In the genomic region with DNA sequence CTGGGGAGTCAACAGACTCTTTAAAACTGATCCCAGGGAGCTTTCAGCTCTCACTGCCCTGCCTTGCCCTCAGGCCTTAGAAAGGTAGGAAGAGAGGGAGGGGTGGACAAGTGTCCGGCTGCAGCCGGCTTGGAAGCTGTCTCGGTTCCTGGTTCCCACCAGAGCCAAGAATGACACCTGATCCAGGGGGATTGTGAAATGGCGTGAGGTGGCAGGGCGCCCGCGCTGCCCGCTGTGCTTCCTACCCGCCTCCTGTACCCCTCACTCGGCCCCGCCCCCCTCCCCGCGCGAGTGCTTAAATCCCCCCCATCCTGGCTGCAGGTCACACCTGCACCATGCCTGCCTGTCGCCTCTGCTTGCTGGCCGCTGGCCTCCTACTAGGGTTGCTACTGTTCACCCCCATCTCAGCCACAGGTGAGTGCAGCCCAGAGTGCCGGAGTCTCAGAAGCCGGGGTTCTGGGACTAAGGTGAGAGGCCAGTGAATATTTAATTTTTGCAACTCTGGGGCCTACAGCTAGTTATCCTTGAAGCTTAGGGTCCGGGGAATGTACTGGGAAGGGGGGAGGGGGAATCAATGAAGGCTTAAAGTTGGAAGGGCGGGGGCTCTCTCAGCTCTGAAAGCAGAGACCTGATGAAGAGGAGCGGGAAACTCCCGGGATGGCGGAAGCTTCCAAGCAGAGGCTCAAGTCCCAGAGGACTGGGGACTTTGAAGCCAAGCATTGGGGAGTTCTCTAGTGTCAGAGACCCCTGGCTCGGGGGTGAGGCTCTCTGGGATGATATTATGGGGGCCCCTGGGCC, we compare ENCODE assay signal across 8 mouse cellular contexts. TPM values are rescaled to one million over a fixed set of nuclear protein-coding genes. Genes with fewer than 3 reads are reported as not detected.
DNase-seq lines count a peak whose midpoint lies in the region; ATAC-seq and TF ChIP-seq lines count a peak whose summit lies in the region.

Gene Wfdc2 (plus strand): TSS at position 23 of the 798 bp plus-strand sequence.

- DNase-seq in cerebellum, postnatal 10 days: peak; percentile 19 to 29
- DNase-seq in cerebellum, postnatal 4 days (ENCODE audit: low spot score in 2 of 2): no peak
- peak; percentile 18 for DNase-seq in brain, embryonic 14.5 days (ENCODE audit: low read depth)
- no peak for DNase-seq in liver, embryonic 13.5 days
- DNase-seq in right cerebral cortex, postnatal 14 days: no peak
- DNase-seq in B cell, adult 2 months: no peak

- TF ChIP-seq CTCF in brain, embryonic 14.5 days (IDR thresholded peaks at IDR 0.05; ENCODE audit: borderline replicate concordance, extremely low read depth, insufficient read depth, insufficient read length): no peak

- H3K4me1 ChIP-seq in hindbrain, embryonic 15.5 days (replicated peaks): peaks cover 19% of the 10 kb centered on the region
- H3K4me1 ChIP-seq in liver, embryonic 13.5 days (replicated peaks): no peaks in the 10 kb centered on the region
- 0 out of 2 replicates have a peak, but pooled peaks cover 6% of the 10 kb centered on the region for H3K4me1 ChIP-seq in neural tube, embryonic 14.5 days (ENCODE audit: control insufficient read depth, insufficient read depth, low read length)

- no peak within 1 kb of the TSS for H3K27ac ChIP-seq in hindbrain, embryonic 15.5 days (replicated peaks)
- no peak within 1 kb of the TSS for H3K27ac ChIP-seq in liver, embryonic 13.5 days
- H3K27ac ChIP-seq in neural tube, embryonic 14.5 days (ENCODE audit: low read depth, low read length): no peak within 1 kb of the TSS

- H3K27me3 ChIP-seq in hindbrain, embryonic 15.5 days: peaks cover 25% of the 10 kb centered on the region
- peaks cover 49% of the 10 kb centered on the region for H3K27me3 ChIP-seq in liver, embryonic 13.5 days
- peaks cover 9% of the 10 kb centered on the region; the same call in 1 of the 2 replicates for H3K27me3 ChIP-seq in neural tube, embryonic 14.5 days (ENCODE audit: control insufficient read depth, insufficient read depth, low read length)

- peak within 1 kb of the TSS; percentile 34 for H3K9ac ChIP-seq in hindbrain, embryonic 15.5 days
- peak within 1 kb of the TSS; percentile 41 for H3K9ac ChIP-seq in liver, embryonic 13.5 days
- peak within 1 kb of the TSS; percentile 46 for H3K9ac ChIP-seq in neural tube, embryonic 14.5 days (replicated peaks; ENCODE audit: low read depth, low read length)

- H3K36me3 ChIP-seq in hindbrain, embryonic 15.5 days: no peaks in the 10 kb centered on the region
- no peaks in the 10 kb centered on the region for H3K36me3 ChIP-seq in liver, embryonic 13.5 days
- H3K36me3 ChIP-seq in neural tube, embryonic 14.5 days (ENCODE audit: control insufficient read depth, insufficient read depth, low read length): no peaks in the 10 kb centered on the region

- WGBS in hindbrain, embryonic 15.5 days: 3% methylated on average over 24 of the region's 24 CpGs
- 16% methylated on average over 24 of the region's 24 CpGs for WGBS in liver, embryonic 13.5 days (ENCODE audit: insufficient replicate concordance)
- WGBS in neural tube, embryonic 14.5 days: 4% methylated on average over 24 of the region's 24 CpGs

- peak within 1 kb of the TSS; percentile 44 for H3K4me3 ChIP-seq in hindbrain, embryonic 15.5 days
- peak within 1 kb of the TSS; percentile 41 for H3K4me3 ChIP-seq in liver, embryonic 13.5 days (replicated peaks)
- peak within 1 kb of the TSS; percentile 36 for H3K4me3 ChIP-seq in neural tube, embryonic 14.5 days (ENCODE audit: low read depth, low read length)

- no peaks in the 10 kb centered on the region for H3K9me3 ChIP-seq in hindbrain, embryonic 15.5 days
- H3K9me3 ChIP-seq in liver, embryonic 13.5 days (replicated peaks): no peaks in the 10 kb centered on the region; the same call in 1 of the 2 replicates
- H3K9me3 ChIP-seq in neural tube, embryonic 14.5 days (ENCODE audit: control insufficient read depth, low read length): no peaks in the 10 kb centered on the region

- ATAC-seq in hindbrain, embryonic 15.5 days (ENCODE audit: low FRiP score, low read depth): no peak
- ATAC-seq in liver, embryonic 13.5 days (ENCODE audit: low read depth): no peak
- ATAC-seq in neural tube, embryonic 14.5 days (ENCODE audit: low read depth): peak; percentile 17; the same call in 1 of the 2 replicates

- TF ChIP-seq POLR2A in brain, embryonic 14.5 days (IDR thresholded peaks at IDR 0.05; ENCODE audit: borderline replicate concordance, extremely low read depth, insufficient read depth, insufficient read length, poor library complexity, severe bottlenecking): no peak

- peak within 1 kb of the TSS; percentile 95 for H3K4me2 ChIP-seq in hindbrain, embryonic 15.5 days
- H3K4me2 ChIP-seq in liver, embryonic 13.5 days: peak within 1 kb of the TSS; percentile 68
- H3K4me2 ChIP-seq in neural tube, embryonic 14.5 days (ENCODE audit: low read depth, low read length): peak within 1 kb of the TSS; percentile 87

RNA-seq across cellular contexts. Expression of gene Wfdc2, which starts in this region (rescaled TPM):
- 3.9 and 5.3 TPM in 2 replicates for polyA plus RNA-seq in brain, embryonic 14.5 days (2012; rRNA removed)
- polyA plus RNA-seq in hindbrain, embryonic 15.5 days (2015; fragmentation: Nextera tagmentation; extraction: Ambion mirVana): 1.1 and 4.4 TPM in 2 replicates
- polyA plus RNA-seq in liver, embryonic 13.5 days (2015; fragmentation: Nextera tagmentation; extraction: Ambion mirVana): 1.2 and 1.9 TPM in 2 replicates
- 0.76 and 1.4 TPM in 2 replicates for polyA plus RNA-seq in neural tube, embryonic 14.5 days (2014; fragmentation: Nextera tagmentation; extraction: Ambion mirVana)

Comparison
In these comparisons a context has a peak if more than half of its experiments do, and no peak if none do; other contexts are left out.
1. DNase-seq: peak in cerebellum, postnatal 10 days (2 of 2) and brain, embryonic 14.5 days (single experiment); none in cerebellum, postnatal 4 days (0 of 2), liver, embryonic 13.5 days (single experiment), right cerebral cortex, postnatal 14 days (single experiment) and B cell, adult 2 months (0 of 2).
2. Peak in every context shown above with its lines, with median percentiles within 50 percentile points of each other: H3K4me2 ChIP-seq, H3K4me3 ChIP-seq and H3K9ac ChIP-seq.